Mouse (Mus musculus): ENCODE measurements around the gene Rec8.

DNA sequence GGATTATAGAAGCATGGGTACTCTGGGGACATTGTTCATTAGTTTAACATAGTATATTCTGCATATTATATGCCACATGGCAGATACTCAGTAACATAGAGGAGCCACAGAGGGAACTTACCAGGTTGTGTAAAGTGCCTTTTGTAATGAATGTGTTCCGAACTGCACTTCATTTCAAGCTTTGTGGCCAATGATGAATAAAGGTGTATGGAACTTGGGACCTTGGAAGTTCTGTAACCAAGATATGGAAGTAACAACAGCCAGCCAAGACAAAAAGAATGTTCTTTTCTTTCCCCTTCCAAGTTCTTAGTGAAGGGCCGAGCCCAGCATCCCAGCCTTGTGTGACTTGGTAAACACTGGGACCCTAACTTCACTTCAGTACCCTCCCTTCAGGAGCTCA lies 32.0 kb downstream of the Rec8 start, which contains the start of gene Tssk4:
- TF ChIP-seq CTCF (conservative IDR thresholded peaks at IDR 0.05; ENCODE audit: insufficient read depth, insufficient read length, low read depth, low read length) (no peak), POLR2A (IDR thresholded peaks at IDR 0.05; ENCODE audit: low read depth, low read length) (no peak)
